Mouse (Mus musculus) urinary bladder, postnatal 36 days (tissue): ENCODE measurements around the gene Cabp1.
"Not testable (repeated sequence)": the region's sequence is repeated elsewhere in the genome, so short reads cannot be mapped to it uniquely, and the experiment has no call there.

Source experiments
- DNase-seq, 2 experiments: peaks; one replicate each; pipeline ENCODE4 v3.0.0; 2022; ENCODE audit warnings: low spot score in 2 of 2, mixed read lengths in 1 of 2

Gene Cabp1

DNA sequence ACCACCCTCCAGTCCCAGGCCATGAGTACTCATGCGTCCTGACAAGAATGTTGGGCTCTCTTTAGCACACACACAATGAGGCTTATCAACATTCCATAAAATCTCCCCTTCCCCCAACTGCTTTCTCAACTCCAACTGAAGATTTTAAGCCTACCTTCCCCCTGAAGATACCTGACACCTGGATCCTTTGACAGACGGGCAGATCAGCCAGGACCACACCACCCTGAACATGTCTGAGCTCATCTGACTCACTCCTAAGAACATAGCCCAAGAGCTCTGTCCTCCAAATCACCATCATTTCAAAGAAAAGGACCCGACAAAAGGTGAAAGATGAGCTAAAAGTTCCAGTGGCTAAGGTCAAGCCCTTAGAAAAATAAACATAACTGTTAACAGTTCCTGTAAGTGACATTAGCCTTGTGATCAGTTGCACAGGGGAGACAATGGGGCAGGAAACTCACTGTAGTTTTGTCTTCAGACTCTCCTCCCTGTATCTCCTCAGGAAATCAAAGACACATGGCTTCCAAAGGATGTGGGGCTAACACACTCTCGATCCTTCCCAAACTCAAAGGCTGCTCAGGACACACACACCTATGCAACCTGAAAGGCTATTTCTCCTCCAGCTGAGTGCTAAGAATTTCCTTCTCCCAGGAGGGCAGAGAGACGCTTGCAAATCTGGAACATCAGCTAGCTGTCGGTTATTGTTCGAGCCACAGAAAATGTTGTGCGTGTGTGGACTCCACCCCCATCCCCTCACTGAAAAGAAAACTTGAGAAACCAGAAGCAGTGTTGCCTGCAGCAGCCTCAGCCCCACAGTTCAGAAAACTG, 41.8 kb downstream of the Cabp1 start:
- no peak for DNase-seq

DNA sequence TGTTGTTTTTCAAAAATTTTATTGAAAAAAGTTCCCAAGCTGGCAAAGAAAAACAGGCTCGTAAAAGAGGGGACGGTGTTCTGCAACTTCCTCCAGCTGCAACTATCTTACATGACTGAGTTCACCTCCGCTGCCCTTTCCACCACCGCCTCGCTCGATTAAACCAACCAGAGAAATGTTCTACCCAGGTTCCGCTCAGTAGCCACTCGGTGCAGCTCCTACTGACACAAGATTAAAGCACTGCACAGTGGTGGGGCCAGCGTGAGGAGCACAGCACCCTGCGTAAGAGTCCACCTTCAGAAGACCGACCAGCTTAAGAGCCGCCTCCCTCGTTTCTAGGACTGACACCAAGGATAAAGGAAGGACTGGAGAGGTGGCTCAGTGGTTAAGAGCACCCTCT, 42.7 kb downstream of the Cabp1 start:
- no peak for DNase-seq

DNA sequence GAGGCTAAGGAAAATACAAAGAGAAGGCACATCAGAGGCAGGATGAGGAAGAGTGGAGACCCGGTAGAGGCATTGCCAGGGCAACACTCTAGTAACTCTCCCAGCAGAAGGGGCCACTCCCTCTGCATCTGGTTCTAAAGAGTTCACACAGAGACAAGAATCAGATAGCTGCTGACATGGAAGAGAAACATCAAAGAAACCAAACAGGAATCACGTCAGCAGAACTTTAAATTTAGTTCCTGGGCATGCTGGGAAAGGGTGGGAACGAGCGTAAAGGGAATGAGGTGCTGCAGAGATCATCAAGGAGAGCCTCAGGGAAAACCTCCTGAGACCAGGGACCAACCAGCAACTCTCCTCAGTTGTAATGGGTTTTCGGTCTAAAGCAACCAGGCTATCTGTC, 43.2 kb downstream of the Cabp1 start:
- no peak for DNase-seq

DNA sequence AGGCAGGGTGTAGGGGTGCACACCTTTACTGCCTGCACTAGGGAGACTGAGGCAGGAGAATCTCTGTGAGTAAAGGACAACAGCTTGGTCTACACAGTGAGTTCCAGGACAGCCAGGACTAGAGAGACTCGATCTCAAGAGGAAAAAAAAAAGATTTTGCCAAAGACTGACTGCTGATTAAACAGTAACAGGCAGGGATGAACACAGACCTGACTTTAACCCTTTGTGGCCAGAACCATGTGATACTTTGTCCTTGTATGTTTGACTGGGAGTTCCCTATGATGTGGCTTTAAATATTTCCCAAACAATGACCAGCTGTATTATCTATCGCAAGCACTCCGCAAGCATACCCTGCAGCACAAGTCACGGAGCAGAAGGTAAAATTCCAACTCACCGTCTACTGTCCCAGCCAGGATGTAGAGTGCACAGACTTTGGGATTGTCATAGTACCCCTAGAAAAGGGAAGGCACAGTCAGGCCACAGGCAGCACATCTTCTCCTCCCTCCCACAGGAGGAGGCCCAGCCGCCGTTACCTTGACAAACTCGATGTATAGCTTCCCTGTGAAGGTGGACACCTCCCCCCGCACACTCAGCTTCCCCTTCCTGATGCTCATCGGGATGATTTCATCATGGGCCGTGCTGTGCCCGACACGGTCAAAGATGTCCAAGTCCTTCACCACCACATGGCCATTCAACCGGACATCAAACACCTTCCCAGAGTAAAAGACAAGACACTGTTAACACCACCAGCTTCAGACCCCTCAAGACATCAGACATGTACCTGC, 44.3 kb downstream of the Cabp1 start:
- no peak for DNase-seq

DNA sequence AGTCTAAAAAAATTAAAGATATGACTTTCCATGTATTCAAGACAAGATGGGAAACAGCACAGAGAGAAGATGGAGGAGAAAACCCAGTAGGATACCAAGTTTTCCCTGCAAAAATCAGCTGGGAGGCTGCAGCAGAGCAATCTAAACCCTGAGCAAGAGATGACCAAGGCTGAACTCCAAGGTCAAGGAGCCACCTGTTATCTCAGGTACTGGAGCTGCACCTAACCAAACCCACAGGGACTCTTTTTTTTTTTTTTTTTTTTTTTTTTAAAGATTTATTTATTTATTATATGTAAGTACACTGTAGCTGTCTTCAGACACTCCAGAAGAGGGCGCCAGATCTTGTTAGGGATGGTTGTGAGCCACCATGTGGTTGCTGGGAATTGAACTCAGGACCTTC, 45.3 kb downstream of the Cabp1 start:
- DNase-seq, result not testable (repeated sequence)

DNA sequence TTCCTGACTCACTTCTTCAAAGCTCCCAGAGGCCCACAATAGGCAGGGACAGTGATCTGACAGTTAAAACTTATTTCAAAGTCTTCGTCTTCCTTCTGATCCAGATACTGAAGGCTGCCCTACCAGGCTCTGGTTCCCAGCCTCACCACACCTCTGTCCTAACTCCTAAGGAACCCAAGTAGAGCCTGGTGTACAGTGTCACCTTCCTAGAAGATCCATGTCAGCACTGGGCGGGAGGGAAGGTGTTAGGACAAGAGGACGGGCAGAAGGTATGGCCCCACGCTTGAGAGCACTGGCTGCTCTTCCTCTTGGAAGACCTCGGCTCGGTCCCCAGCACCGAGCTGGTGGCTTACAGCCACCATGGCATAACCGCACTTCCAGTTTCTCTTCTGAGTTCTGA, 45.8 kb downstream of the Cabp1 start:
- no peak for DNase-seq

DNA sequence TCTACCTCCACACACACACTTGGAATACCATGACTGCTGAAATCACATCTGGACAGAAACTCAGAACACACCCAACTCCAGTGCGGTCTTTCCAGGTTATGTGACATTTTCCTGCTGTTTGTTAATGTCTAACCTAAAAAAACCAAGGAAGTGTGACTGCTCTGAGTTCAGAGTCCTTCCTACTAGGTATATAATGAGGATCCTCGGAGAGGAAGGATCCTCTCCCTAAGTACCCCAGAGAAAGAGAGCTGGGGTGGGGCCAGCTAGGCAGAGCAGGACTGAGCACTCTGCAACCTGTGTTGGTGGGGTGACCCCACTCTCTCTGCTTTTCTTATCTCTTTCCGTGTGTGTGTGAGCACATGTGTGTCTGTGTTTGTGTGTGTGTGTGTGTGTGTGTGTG, 46.8 kb downstream of the Cabp1 start:
- DNase-seq, result no peak

DNA sequence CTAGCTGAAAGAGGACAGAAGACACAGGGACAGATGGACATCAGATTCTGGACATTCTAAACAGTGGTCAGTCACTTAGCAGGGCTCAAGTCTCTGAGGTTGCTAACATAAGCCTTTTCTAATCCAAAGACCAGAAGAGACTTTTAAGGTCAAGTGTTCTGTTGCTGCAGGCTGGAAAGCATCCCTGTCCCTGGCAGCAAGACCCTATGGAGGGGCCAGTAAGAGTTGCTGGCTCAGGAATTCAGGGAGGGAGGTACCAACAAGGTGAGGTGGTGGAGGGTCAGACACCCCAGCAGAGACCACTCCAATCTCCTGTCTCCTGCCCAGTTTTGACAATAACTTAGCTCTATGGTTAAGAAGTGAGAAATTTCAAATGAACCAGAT, 47.4 kb downstream of the Cabp1 start:
- no peak for DNase-seq

DNA sequence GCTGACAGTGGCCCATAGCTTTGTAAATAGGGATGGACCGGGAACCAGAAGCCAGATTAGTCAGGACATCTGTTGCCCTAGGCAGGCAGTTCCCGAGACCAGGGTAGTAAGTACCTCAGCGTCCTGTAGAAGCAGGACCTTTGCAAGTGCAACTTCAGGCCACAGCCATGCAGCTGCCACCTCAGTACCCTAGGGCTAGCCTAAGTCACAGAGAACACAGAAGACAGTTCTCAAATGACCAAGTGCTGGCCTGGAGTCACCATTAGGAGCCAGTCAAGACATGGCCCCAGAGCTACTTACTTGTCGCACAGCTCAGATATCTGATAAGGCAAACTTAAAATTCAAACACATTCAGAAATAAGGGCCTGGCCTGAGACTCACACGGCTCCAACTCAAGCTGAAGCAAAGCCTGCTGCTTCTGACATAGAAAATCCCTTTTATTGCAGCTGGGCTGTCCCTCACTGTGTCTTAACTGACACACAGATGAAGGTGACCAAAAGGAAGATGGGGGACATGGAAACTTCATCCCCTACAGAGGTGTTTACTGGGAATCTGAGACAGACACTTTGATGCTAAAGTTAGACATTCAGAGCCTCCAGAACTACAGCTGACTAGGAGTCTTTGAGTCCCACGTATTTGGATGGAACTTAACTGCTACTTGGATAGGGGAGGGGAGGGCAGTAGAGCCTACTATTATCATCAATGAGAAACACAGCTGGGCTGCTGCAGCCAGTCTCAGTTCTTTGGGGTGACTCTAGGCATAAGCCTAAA, 48.0 kb downstream of the Cabp1 start:
- DNase-seq, result no peak

DNA sequence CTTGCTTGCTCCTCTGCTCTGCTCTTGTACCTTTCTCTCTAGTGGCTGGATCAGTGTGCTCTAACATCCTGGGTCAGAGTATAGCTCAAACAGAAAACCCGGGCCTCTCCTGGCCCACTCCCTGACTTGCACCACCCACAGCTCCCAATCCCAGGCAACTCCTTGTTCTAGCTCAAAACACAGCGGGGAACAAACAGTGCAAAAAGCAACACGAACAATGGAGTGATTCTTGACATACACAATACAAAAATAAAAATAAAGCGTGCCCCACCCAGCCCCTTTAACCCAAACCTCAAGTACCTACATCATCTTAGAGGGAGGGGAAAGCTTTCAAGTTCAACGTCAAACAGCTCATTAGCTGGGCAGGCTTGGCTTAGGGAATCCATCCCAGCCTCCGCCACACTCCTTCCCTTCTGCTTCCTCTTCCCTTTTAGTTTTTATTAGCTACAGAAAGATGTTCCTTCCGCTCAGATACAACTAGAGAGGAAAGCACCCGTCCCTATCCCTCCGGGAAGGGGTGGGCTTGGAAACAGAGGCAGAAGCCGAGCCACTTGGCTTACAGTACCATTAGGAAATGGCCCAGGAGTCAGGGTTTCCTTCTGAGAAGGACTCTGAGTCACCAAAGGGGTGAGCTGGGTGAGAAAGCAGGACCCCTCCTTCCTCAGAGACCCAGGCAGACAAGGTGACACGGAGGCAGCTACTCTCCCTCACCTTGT, 48.8 kb downstream of the Cabp1 start:
- DNase-seq, result no peak

DNA sequence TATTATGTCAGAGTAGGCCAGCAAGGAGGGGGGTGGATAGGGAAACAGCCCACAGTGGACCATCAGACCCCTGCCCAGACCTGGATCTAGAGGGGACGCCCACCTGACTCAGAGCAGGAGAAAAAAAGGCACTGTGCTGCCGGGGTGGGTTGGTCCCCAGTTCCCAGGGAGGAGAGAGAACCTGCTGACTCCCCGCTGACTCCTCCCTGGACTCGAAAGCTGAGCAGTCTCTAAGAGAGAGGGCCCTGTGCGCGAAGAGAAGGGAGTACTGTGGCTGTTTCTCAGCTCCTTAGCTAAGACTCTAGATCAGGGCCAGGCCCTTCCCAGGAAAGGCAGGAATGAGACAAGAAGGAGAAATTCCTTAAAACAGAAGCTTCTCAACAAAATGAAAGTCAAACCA, 49.7 kb downstream of the Cabp1 start:
- no peak for DNase-seq

DNA sequence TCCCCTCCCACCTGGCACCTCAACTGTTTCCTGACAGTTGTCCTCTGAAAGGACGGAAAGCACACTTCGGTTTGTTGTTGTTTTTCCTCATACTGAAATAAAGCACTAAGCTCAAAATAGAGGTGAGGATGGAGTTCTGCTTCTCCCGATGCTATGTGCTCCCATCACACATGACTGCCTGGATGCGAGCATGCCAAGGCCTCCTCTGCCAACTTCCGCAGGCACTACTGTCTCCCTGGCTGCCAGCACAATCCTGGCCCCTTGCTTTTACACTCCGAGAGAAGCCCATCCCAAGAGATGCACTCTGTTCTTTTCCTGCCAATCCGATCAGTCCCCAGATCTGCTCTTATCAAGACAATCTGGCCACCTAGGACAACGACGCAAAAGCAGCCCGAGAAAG, 50.6 kb downstream of the Cabp1 start:
- DNase-seq, result no peak

DNA sequence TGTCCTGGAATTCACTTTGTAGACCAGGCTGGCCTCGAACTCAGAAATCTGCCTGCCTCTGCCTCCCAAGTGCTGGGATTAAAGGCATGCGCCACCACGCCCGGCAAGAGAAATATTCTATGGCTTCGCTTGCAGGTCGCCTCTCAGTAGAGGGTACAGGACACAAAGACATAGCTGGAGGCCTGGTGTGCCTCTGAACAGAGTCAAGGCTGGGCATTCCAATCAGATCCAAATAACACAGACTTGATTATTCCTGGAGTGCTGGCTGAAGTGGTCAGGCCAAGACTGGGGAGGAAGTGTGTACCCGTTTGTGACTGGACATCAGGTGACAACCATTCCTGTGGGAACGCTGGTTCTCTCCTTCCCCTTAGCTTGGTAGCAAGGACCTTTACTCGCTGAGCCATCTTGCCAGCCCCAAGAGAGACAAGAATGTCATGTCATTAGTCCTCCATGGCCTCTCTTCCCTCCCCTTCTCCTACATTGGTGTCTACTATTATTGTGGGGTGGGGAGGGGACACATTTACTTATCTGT, 51.9 kb downstream of the Cabp1 start:
- no peak for DNase-seq

DNA sequence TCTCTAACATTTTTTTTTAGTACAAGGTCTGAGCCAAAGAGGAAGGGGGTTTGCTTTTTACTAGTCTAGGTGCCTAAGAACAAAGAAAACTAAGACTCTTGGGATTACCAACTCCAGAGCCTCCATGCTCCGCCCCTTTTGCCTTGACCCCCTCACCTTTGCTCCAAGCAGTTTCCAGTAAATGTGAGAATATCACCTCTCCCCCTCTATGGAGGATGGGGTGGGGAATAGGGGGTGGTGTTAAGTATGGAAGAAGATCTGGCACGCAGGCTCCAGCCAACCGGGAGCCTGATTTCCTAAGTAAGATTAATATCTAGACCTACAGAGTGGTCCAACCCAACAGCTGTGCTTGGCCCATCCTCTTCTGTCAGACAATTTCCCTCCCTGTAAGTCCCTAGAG, 53.5 kb downstream of the Cabp1 start:
- no peak for DNase-seq

DNA sequence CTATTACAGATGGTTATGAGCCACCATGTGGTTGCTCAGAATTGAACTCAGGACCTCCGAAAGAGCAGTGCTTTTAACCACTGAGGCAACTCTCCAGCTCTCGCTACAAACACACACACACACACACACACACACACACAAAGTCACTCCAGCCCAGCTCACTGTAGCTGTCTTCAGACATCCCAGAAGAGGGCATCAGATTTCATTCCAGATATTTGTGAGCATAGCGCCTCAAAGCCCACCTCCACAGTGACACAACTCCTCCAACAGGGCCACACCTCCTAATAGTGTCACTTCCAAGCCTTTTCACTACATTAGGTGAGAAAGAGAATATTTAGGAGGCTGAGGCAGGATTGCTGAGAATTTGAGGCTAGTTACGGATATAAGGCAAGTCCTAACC, 55.1 kb downstream of the Cabp1 start:
- no peak for DNase-seq

DNA sequence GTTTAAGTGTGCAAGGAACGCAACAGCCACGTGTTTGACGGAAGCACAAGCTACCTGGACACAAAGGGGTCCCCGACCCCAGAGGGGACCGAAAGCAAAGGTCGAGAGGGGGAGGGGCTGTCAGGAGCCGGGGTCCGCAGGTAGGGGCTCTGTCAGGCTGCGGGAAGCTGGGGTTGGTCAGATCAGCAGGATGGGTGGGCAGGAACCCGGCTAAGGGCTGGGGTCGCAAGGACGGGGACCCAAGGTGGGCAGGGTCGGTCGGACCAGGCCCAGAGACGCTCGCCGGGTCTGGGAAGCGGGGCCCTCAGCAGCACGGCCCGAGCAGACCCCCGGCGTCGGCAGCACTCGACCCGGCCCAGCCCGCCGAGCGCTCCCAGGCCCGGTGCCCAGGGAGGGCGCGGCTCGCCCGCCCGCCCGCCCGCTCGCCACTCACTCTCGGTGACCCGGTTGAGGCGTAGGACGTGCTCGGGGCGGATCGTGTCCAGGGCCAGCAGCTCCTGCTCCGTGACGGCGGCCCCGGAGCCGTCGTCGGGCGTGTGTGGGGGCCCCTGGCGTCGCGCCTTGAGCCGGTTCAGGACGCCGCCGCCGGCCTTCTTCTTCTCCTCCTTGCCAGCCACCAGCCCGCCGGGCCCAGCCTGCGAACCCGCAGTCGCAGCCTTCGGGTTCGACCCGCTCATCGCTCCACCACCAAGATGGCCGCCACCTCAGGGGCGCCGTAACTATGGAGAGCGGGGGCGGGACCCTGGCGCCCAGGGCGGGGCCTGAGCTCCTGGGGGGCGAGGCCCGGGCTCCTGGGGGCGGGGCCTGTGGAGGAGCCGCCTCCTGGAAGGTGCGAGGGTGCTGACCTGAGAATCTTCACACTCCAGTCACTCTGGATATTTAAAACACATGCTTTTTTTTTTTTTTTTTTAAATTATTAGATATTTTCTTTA, 59.7 kb downstream of the Cabp1 start, which contains the start of gene Unc119b:
Unc119b (minus strand) TSS at position 742 of the 932 bp plus-strand sequence.
- DNase-seq, result peak; percentile 87 to 88

DNA sequence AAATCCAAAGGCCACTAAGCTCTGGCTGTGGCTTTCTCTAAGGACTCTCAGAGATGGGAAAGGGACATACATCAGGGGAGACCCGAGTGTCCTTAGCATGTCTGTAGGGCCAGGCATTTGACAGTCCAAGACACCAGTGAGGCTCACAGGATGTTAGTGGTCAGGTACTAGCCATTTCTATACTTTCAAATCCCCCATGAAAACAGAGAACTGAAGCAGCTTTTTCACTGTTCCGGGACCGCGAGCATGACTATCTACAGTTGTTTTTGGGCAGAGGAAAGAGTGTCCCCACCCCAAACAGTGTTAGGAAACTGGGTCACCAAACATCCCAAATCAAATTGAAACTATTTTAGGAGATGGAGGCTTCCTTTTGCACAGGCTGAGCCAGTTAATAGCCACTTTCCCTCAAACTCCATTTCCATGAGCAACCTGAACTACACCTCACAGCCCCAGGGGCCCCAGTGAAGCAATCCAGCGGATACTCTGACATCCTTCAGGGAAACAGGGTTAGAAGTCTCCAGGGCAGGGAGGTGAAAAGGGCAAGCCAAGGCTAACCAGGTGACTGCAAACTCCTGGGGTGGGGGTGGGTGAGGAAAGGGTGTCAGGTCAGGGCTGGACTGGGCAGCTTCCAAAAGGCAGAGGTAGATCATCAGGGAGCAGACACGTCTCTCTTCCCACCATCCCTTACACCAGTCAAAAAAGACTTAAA, 60.7 kb downstream of the Cabp1 start:
- no peak for DNase-seq

DNA sequence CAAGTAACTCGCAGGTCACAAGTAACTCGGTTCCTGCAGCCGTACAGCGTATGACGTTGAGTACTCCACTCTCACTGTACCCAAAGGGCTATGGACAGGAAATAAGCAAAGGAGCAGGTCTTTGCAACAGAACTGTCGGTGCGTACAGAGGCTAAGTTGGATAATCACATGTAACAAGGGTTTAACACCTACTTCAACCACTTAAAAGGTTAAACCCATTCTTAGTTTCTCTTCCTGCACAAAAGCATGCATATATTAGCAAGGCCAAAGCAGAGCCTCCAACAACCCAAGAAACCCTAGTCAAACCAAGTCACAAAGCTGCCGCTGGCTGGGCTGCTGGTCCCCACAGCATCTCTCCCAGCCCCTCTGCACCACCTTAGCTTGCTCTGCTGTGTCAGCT, 61.7 kb downstream of the Cabp1 start:
- no peak for DNase-seq

DNA sequence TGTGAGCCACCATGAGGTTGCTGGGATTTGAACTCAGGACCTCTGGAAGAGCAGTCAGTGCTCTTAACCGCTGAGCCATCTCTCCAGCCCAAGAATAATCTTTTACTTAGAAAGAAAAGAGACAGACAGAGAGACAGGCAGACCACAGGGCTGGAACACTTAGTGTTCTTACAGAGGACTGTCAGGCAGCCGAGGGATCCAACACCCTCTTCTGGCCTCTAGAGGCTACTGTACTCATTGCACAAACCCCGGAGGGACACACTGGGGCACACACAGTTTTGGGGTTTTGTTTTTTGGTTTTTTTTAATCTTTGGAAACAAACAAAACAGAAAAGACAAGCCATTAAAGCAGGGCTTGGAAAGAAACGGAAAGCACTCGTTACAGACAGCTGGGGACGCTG, 64.9 kb downstream of the Cabp1 start:
- DNase-seq, result no peak
